Mouse (Mus musculus) Muller cell, postnatal 12 days (primary cell): ENCODE measurements at regions not wholly inside any gene's neighbourhood (a gene's known extent, or its start where the extent isn't known, plus 50 kb on each side); places are given as distances from the start of the nearest gene placed in this dataset.
A peak's percentile ranks its signal among the peaks of the same experiment; 100 is the strongest.

Experiments used
- DNase-seq: peaks from one replicate; pipeline ENCODE4 v3.0.0-alpha.2; 2015; ENCODE audit errors: inconsistent ontology term

DNA sequence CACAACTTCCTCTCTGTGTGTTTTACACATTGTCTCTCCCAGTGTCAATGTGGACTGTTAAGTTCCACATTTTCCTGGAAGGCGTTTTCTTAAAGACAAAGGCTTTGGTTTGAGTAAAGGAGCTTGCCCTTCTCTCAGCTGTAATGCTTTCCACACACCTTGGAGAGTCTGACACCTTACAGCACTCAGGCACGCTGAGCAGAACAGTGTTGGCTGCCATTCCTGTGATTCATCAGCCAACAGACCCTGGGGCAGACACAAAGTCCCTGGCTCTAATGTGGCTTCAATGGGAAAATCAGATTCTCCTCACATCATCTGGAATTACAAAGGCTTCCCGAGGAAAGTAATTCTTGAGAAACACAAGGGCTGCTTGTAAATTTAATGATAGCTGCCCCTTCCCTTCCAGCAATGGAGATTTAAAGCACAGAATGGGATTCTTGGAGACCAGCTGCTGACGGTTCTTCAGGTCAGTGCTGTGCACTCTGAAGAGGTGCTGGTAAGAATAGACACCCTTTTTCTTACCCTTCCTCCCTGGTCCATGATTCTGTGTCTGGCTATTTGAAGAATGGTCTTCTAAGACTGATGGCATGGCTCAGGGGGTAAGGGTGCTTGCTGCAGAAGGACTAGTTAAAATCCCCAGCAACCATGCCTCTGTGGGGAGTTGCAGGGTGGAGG lies 468.4 kb upstream of the Nr2f2 start:
- DNase-seq, result peak; percentile 30

DNA sequence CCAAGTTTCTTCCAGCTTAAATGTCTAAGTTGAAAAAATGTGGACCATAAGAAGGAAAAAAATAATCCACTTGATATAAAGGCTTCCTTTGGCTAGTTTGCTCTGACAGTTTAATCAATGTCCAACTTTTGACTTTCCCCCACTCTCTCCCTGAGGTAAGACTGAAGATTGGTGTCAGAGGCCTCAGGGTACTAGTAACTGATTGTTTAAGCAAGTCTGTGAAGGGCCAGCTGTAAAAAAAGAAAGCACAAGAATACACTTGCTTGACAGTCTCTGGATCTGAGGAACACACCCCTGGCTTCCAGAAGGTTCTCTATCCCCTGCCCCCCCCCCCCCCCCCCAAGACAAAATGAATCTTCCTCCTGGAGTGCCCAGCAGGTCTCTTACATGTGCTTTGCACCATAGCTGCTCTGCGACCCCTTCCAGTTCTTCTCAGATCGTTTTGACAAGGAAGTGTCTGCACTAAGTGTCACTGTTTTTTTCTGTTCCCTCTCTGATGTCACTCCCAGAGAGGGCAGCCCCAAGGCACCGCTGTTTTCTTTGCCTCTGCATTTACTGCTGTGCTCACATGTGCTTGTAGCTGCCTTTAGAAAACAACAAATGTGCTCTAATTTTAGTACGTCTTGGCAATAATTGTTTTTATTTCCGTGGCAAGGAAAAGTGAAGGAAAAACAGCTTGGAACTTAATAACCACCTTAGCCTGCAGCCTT lies 462.1 kb upstream of the Nr2f2 start:
- DNase-seq, result no peak

DNA sequence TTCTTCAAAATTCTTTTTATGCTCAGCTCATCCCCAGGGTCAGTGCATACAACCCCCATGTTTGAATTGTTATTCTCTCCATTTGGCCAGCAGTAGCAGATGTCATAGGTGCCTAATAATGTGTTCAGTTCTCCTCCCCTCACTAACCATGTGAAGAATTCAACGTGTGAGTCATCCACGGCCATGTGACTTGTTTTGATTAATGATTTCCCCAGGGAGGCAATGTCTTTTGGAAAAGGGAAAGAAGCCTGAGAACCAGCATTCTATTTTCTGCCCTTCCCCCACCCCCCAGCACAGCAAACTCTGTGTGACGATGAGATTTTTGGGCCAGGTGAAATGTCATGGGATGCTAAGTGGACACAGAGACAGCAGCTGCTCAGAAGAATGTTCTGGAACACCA lies 459.5 kb upstream of the Nr2f2 start:
- DNase-seq, result no peak

GRCm38 (mm10) chr7:70823020-70823419 lies 456.5 kb upstream of the Nr2f2 start:
- DNase-seq, result no peak

- peak; percentile 81 for DNase-seq
Observed at GRCm38 (mm10) chr7:70822310-70822821, 455.8 kb upstream of the Nr2f2 start.

DNA sequence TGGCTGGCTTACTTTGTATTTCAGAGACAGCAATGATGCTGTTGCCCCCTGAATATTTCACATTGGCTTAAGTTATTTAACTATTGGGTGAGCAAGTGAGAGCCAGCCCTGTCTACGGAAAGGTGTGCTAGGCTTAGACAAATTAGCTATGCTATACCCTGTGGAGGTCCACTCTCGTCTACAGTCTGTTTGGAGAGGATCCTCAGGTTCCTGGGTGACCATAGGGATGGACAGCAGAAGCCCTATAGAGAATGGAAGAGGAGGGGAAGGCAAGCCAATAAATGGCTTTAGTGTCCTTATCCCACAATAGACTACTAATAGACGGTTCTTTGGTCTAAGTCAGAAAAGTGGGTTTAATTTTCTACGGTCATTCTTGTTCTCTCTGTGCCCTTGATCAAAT lies 455.3 kb upstream of the Nr2f2 start:
- DNase-seq, result no peak

DNA sequence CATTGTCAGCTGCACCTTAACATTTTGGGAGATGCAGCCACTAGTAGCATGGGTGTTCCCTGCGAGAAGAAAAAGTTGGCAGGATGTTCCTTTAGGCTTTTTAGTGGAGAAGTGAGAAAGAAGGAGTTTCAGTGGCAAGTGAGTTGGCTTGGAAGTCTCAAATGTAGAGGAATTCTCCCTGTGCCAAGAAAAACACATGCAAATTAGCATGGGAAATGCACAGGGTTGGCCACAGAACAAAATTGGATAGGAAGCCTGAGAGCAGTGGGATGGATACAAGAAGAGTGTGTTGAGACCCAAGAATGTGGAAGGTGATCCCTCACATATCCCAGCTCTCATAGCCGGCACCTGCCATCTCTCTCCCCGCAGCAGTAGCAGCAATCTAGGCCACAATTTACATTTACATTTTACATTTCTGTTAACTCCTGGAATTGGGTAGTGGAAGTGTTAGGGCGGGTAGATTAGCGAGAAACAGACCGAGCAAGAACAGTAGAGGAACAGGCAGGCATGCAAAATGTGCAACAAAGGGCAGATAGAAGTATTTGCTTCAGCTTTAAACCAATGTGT lies 450.9 kb upstream of the Nr2f2 start:
- peak; percentile 41 for DNase-seq

GRCm38 (mm10) chr7:70814391-70814790 lies 447.9 kb upstream of the Nr2f2 start:
- no peak for DNase-seq

DNA sequence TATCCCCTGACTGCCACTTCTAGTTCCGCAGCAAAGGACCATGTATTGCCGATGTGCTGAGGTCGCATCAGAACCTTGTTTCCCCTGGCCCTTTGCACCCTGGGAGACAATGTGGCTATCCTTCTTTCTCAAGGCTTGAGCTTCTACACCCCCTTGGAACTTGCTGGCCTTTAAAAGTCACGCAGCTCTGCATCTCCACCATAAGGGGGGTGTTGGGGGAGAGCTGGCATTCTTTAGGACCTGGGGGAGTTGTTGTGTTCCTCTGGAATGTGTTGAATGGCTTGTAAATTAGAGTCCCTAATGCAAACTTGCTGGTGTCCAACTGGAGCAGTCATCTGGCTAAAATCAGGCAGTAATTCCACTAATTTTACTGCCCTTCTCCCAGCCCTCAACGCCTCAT lies 446.6 kb upstream of the Nr2f2 start:
- DNase-seq, result peak; percentile 20

- no peak for DNase-seq
Observed at GRCm38 (mm10) chr7:70810411-70811090, 444.0 kb upstream of the Nr2f2 start.

DNA sequence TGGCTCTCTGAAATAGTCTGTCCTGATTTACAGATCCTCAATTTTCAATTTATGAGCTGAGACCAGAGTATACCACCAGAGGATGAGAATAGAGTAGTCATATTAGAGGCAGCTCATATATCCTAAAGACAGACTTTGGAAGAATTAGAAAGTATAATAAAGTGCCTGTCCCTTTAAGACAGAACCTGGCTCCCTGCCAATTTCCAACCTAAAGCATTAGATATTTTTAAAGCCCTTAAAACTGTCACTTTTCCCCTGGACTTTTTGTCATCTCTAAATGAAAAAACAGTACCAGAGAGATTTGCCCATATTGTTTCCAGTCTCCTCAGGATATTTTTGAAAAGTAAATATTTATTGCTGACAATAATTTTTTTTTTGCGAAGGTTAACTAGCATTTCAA lies 437.7 kb upstream of the Nr2f2 start:
- DNase-seq, result no peak

- DNase-seq, result no peak
Observed at GRCm38 (mm10) chr7:70799976-70800375, 433.4 kb upstream of the Nr2f2 start.

- peak; percentile 48 for DNase-seq
Observed at GRCm38 (mm10) chr7:70799031-70799766, 432.7 kb upstream of the Nr2f2 start.

DNA sequence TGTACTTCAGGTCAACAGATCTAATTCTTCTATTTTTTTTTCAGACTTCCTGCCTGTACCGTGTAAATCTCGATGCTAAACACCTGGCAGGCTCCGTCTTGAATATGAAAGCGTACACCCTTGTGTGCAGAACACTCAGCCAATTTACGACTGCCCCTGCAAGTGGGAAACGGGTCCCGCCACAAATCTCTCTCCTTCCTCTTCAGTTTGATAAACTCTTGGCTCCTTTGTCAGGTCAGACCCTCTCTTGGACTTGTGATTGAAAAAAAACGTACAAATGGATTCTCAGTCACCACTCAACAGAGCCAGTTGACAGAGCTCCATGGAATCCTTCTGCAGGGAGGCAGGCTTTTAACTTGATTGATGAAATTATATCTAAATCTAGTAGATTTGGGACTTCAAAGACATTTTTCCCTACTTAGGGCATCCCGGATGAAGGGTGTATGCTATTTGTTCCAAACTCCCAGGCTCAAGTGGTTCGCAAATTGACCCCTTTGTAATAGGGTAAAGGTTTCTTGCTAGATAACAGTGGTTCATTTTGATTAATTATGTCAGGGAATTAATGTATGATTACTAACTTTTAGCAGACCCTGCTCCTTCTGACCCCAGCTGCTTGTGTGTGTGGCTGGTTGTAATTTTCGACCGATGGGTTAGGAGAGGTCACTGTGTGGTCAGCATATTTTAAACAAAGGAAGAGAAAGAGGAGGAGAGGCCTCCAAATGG lies 429.7 kb upstream of the Nr2f2 start:
- DNase-seq, result no peak

DNA sequence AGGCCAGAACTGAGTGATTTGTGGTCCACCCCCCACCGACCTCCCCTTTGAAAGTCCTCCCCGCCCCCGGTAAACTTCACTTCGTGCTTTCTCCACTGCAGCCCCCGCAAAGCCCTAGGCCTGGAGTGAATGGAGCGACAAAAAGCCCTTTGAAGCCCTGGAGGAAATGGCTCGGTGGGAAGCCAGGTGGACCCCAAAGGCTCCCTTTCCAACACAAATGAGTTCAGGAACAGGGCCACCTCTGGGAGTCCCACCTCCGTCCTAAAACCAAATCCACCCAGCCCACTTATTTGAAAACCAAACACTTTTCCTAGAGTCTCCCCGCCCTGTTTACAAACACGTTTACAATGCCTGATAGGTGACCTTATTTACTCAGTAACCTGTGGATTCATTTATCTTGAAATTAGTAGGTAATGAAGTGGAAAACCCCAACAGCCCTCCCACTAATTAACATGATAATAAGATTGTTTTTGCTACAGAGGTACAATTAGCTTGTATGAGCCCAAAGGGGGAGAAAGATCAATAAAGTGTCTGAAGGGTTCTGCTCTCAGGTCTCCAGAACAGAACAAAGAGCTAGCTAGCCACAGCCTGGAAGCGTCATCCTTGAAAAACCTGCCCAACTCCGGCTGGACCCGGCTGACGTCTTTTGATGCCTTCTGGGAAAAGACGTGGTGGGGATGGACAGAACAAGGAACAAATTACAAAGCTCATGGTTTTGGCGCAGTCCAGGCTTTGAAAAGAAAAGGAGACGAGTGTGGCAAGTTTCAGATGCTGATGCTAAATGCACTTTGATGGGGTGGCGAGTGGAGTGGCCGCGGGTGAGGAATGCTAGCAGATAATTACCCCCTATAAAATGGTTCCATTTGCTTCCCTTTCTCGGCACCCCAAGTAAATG lies 422.6 kb upstream of the Nr2f2 start:
- peak; percentile 38 for DNase-seq

DNA sequence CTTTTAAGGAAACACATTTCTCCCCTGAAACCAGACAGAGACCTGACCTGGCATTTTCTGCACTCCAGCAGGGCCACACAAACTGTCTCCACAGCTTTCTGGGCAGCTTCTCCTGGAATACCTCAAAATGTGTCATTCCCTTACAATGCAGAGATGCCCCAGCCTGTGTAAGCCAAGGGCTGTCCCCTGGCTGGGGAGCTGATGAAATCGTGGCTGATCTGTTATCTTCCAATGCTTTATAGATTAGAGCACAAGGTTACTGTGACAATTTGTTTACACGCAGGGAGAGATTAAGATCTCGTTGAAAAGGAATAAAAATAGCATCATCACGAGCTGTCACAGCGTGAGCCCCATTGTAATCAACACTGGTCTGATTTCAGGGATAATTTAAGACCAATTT lies 421.4 kb upstream of the Nr2f2 start:
- peak; percentile 39 for DNase-seq

DNA sequence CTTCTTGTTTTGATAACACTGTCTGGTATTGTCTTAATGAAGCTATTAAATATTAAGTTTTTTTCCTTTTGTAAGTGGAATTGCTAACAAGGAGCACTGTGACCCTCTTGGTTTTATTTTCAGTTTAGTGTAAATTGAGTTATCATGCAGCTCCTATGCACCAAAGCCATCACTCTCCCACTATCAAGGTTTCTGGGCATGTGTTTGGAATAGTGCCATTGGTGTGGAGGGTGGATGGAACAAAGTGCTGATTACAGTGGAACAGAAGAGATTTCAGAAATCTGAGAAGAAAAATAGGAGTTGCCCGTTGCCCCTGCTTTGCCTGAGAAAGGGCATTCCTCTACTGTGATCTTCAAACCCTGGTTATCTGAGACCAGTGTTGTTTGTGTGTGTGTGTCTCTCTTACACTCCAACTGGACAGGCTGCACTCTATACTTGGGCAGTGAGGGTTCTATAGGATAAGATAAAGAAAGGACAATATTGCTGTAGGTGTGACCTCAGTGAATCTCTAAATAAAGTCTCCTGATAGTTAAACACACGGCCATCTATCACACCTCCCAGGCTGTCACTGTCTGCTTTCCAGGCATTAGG lies 414.3 kb upstream of the Nr2f2 start:
- DNase-seq, result no peak

DNA sequence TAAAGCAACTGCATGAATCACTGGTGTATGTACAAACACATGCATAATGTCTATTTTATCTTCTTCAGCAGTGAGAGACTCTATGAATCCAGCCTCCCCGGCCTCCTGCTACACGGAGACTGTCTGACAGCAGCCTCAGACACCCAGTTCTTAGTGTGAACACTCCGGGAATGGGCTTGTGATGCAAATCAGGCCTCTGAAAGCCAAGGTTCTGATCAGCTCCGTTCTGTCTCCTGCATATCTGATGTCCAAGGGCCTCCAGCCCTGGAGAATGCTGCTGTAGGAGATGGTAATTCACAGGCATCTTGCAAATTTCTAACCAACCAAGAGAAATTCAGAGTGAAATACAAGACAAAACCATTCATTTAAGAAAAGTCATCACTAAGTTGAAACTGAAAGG lies 411.2 kb upstream of the Nr2f2 start:
- DNase-seq, result no peak

DNA sequence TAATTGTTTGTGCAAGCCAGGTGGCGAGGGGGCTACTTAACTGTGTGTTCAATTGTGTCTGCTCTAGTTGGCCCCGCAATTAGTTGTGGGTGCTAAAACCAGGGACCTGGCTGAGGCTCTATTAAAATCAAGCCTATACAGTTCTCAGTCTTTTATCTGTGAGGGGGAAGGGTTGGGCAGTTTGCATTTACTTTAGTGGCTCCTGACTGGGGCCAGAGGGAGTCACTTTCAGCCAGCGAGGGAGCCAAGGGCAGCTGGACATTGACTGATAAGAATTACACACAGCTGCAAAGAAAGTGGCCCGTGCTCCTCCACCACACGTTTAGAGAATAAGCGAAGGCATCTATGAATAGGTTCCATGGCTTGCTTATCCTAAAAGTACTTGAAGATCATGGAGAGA lies 403.1 kb upstream of the Nr2f2 start:
- DNase-seq, result no peak

DNA sequence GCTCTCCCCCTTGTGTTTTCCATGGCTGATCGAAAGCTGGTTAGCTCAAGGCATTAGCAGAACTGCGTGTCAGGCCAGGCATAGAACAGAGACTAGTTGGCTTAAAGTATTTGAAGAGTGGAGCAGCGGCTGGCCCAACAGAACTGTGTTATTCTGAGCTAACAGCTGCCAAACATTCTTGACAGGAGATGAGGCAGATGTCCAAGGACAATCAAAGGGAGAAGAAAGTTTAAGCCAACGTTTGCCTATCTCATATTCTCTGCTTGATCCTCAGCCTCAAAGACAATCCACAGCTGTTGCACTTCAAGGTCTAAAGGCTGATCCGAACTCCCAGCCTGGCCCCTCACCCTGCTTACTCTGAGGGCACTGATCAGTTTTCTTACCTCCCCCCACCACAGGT lies 401.2 kb upstream of the Nr2f2 start:
- no peak for DNase-seq
